Mouse (Mus musculus): Measurements from ENCODE around the gene Sema3f.

- no peak for TF ChIP-seq CTCF (IDR thresholded peaks at IDR 0.05; ENCODE audit: control insufficient read depth, insufficient read depth, insufficient replicate concordance, low read depth, low read length)
- TF ChIP-seq POLR2A (IDR thresholded peaks at IDR 0.05; ENCODE audit: control insufficient read depth, low read depth, low read length), result no peak
These were observed 49.3 kb upstream of the Sema3f start for GRCm38 (mm10) chr9:107759593-107759992.
